Mouse (Mus musculus) 3134 (cell line): ENCODE measurements around the gene Chml.

ENCODE experiments used
- DNase-seq: peaks from one replicate; pipeline ENCODE4 v3.0.0-alpha.2; 2011; ENCODE audit warnings: low spot score; ENCODE audit not compliant: insufficient read length; ENCODE audit errors: extremely low read depth

The Chml gene

GRCm38 (mm10) chr1:175668666-175669405 lies 23.9 kb downstream of the Chml start:
- DNase-seq: no peak

- DNase-seq: no peak
Measured at GRCm38 (mm10) chr1:175659900-175660299, 32.8 kb downstream of the Chml start.

- DNase-seq: no peak
Measured at GRCm38 (mm10) chr1:175648615-175649014, 44.1 kb downstream of the Chml start.

- no peak for DNase-seq
Measured at GRCm38 (mm10) chr1:175646952-175647351, 45.7 kb downstream of the Chml start.

- no peak for DNase-seq
Measured at GRCm38 (mm10) chr1:175643496-175644265, 49.0 kb downstream of the Chml start.

- DNase-seq: no peak
Measured at GRCm38 (mm10) chr1:175640435-175641150, 52.1 kb downstream of the Chml start.

GRCm38 (mm10) chr1:175639072-175639471 lies 53.6 kb downstream of the Chml start:
- no peak for DNase-seq

GRCm38 (mm10) chr1:175637677-175638076 lies 55.0 kb downstream of the Chml start:
- DNase-seq: no peak

- DNase-seq: no peak
Measured at GRCm38 (mm10) chr1:175632470-175632869, 60.2 kb downstream of the Chml start.
